32 mouse cellular contexts compared by ENCODE assay signal in genomic region chr13:57858491-57858890, GRCm38 (mm10). TPM values are rescaled to one million over a fixed set of nuclear protein-coding genes. Genes with fewer than 3 reads are reported as not detected.
DNase-seq lines count a peak whose midpoint lies in the region; ATAC-seq and TF ChIP-seq lines count a peak whose summit lies in the region.
"Had no signal": no experiment of that assay in that cellular context is flagged by ENCODE, and none has a peak within 500 bp of the region (broad histone marks: within the 10 kb centered on the region; RNA-seq: fewer than 3 reads in every experiment).

No protein-coding gene starts in this region.

- no peaks in the 10 kb centered on the region for H3K27me3 ChIP-seq in midbrain, embryonic 11.5 days (ENCODE audit: control insufficient read depth, insufficient read depth, low read length)
- no peaks in the 10 kb centered on the region for H3K27me3 ChIP-seq in midbrain, postnatal 0 days (ENCODE audit: insufficient read depth, low read length)
- H3K27me3 ChIP-seq in embryonic facial prominence, embryonic 14.5 days (replicated peaks; ENCODE audit: control insufficient read depth, insufficient read depth, low read length), result no peaks in the 10 kb centered on the region
- no peaks in the 10 kb centered on the region for H3K27me3 ChIP-seq in forebrain, embryonic 16.5 days (replicated peaks; ENCODE audit: control insufficient read depth, insufficient read depth, low read length)
- H3K27me3 ChIP-seq: CH12.LX; forebrain, embryonic 13.5 days; lung, embryonic 15.5 days; midbrain, embryonic 12.5 days had no signal

- H3K36me3 ChIP-seq in midbrain, embryonic 11.5 days (ENCODE audit: control insufficient read depth, insufficient read depth, low read length), result no peaks in the 10 kb centered on the region
- H3K36me3 ChIP-seq in midbrain, postnatal 0 days (ENCODE audit: insufficient read depth, low read length), result no peaks in the 10 kb centered on the region
- no peaks in the 10 kb centered on the region for H3K36me3 ChIP-seq in embryonic facial prominence, embryonic 14.5 days (ENCODE audit: control insufficient read depth, insufficient read depth, low read length)
- no peaks in the 10 kb centered on the region for H3K36me3 ChIP-seq in forebrain, embryonic 16.5 days (ENCODE audit: control insufficient read depth, insufficient read depth)
- H3K36me3 ChIP-seq: embryonic facial prominence, embryonic 13.5 days; G1E; heart, embryonic 13.5 days; limb, embryonic 13.5 days; lung, embryonic 15.5 days; midbrain, embryonic 12.5 days had no signal

- no peak for ATAC-seq in midbrain, embryonic 11.5 days (ENCODE audit: low FRiP score)
- no peak for ATAC-seq in midbrain, postnatal 0 days (ENCODE audit: low FRiP score)
- peak; percentile 45; the same call in 1 of the 2 replicates for ATAC-seq in embryonic facial prominence, embryonic 14.5 days (ENCODE audit: low read depth)
- ATAC-seq in forebrain, embryonic 16.5 days, result no peak
- ATAC-seq: forebrain, embryonic 13.5 days; inflammation-experienced regulatory T-cells, adult 6 months; Patski had no signal

- no peak overlapping the region for H3K4me2 ChIP-seq in midbrain, embryonic 11.5 days
- H3K4me2 ChIP-seq in midbrain, postnatal 0 days (ENCODE audit: low read depth, low read length, poor library complexity, severe bottlenecking), result no peak overlapping the region
- no peak overlapping the region for H3K4me2 ChIP-seq in embryonic facial prominence, embryonic 14.5 days (ENCODE audit: low read depth, low read length)
- no peak overlapping the region for H3K4me2 ChIP-seq in forebrain, embryonic 16.5 days (ENCODE audit: low read length)
- H3K4me2 ChIP-seq: embryonic facial prominence, embryonic 13.5 days; forebrain, embryonic 13.5 days; heart, embryonic 13.5 days; limb, embryonic 13.5 days; liver, embryonic 11.5 days; lung, embryonic 15.5 days; midbrain, embryonic 12.5 days had no signal

- H3K4me1 ChIP-seq in midbrain, embryonic 11.5 days (ENCODE audit: control insufficient read depth, insufficient read depth, low read length), result 0 out of 2 replicates have a peak, but pooled peaks cover 3% of the 10 kb centered on the region
- H3K4me1 ChIP-seq in midbrain, postnatal 0 days (ENCODE audit: insufficient read depth, low read length), result no peaks in the 10 kb centered on the region; the same call in 1 of the 2 replicates
- no peaks in the 10 kb centered on the region for H3K4me1 ChIP-seq in embryonic facial prominence, embryonic 14.5 days (ENCODE audit: control insufficient read depth, insufficient read depth, low read length)
- H3K4me1 ChIP-seq in forebrain, embryonic 16.5 days (replicated peaks; ENCODE audit: control insufficient read depth, insufficient read depth, low read length), result no peaks in the 10 kb centered on the region
- H3K4me1 ChIP-seq: forebrain, embryonic 13.5 days; heart, embryonic 13.5 days; lung, embryonic 15.5 days had no signal

- DNase-seq in embryo, embryonic 10 days (ENCODE audit: low spot score), result peak; percentile 20
- DNase-seq in embryo, embryonic 9.5 days (ENCODE audit: extremely low spot score), result no peak
- peak; percentile 83 for DNase-seq in midbrain, embryonic 11.5 days (ENCODE audit: low spot score, missing footprints)
- no peak for DNase-seq in midbrain, postnatal 0 days (ENCODE audit: low spot score)
- peak; percentile 19 for DNase-seq in embryo, embryonic 10.5 days (ENCODE audit: low spot score)
- peak; percentile 56 for DNase-seq in embryonic facial prominence, embryonic 14.5 days (ENCODE audit: low spot score)
- no peak for DNase-seq in MN1 (ENCODE audit: low spot score)
- DNase-seq: adrenal gland, postnatal 14 days; cerebellum, adult 11 months; cerebellum, adult 9-10 months; cerebellum, postnatal 36 days; heart, postnatal 10 days; kidney, adult 11 months; kidney, postnatal 25 days; right cerebral cortex, postnatal 4 days; thymus, adult 18-20 months had no signal

- no peak for TF ChIP-seq CTCF in midbrain, postnatal 0 days (IDR thresholded peaks at IDR 0.05)

- H3K9me3 ChIP-seq in midbrain, embryonic 11.5 days (ENCODE audit: control insufficient read depth, low read length), result no peaks in the 10 kb centered on the region
- H3K9me3 ChIP-seq in midbrain, postnatal 0 days (ENCODE audit: low read length), result no peaks in the 10 kb centered on the region
- H3K9me3 ChIP-seq in embryonic facial prominence, embryonic 14.5 days (ENCODE audit: control insufficient read depth, low read length), result no peaks in the 10 kb centered on the region
- no peaks in the 10 kb centered on the region for H3K9me3 ChIP-seq in forebrain, embryonic 16.5 days (ENCODE audit: control insufficient read depth, low read length)
- H3K9me3 ChIP-seq: embryonic facial prominence, embryonic 13.5 days; forebrain, embryonic 13.5 days; heart, embryonic 13.5 days; limb, embryonic 13.5 days; lung, embryonic 15.5 days; midbrain, embryonic 12.5 days had no signal

- no peak overlapping the region for H3K9ac ChIP-seq in midbrain, embryonic 11.5 days (ENCODE audit: low read length)
- H3K9ac ChIP-seq in midbrain, postnatal 0 days (replicated peaks; ENCODE audit: low read length, poor library complexity, severe bottlenecking), result no peak overlapping the region
- no peak overlapping the region for H3K9ac ChIP-seq in embryonic facial prominence, embryonic 14.5 days (ENCODE audit: low read depth, low read length)
- H3K9ac ChIP-seq in forebrain, embryonic 16.5 days (replicated peaks; ENCODE audit: low read depth, low read length), result no peak overlapping the region
- H3K9ac ChIP-seq: embryonic facial prominence, embryonic 13.5 days; forebrain, embryonic 13.5 days; heart, embryonic 13.5 days; limb, embryonic 13.5 days; lung, embryonic 15.5 days; midbrain, embryonic 12.5 days had no signal

- H3K27ac ChIP-seq in midbrain, embryonic 11.5 days (ENCODE audit: low read depth, low read length), result no peak overlapping the region
- H3K27ac ChIP-seq in midbrain, postnatal 0 days (ENCODE audit: low read depth, low read length), result no peak overlapping the region; the same call in 1 of the 2 replicates
- no peak overlapping the region for H3K27ac ChIP-seq in embryonic facial prominence, embryonic 14.5 days (replicated peaks; ENCODE audit: low read depth, low read length)
- no peak overlapping the region for H3K27ac ChIP-seq in forebrain, embryonic 16.5 days (ENCODE audit: low read length)
- H3K27ac ChIP-seq: embryonic facial prominence, embryonic 13.5 days; forebrain, embryonic 13.5 days; heart, embryonic 13.5 days; limb, embryonic 13.5 days; lung, embryonic 15.5 days; midbrain, embryonic 12.5 days; stomach, postnatal 0 days had no signal

- WGBS in midbrain, embryonic 11.5 days, result 15% methylated on average over 9 of the region's 9 CpGs
- WGBS in midbrain, postnatal 0 days, result 26% methylated on average over 9 of the region's 9 CpGs
- WGBS in embryonic facial prominence, embryonic 14.5 days, result 41% methylated on average over 9 of the region's 9 CpGs
- 33% methylated on average over 9 of the region's 9 CpGs for WGBS in forebrain, embryonic 16.5 days

- no peak overlapping the region for H3K4me3 ChIP-seq in midbrain, embryonic 11.5 days (ENCODE audit: low read depth, low read length)
- H3K4me3 ChIP-seq in midbrain, postnatal 0 days (ENCODE audit: low read depth, low read length), result no peak overlapping the region
- no peak overlapping the region for H3K4me3 ChIP-seq in embryonic facial prominence, embryonic 14.5 days (ENCODE audit: low read depth, low read length)
- no peak overlapping the region for H3K4me3 ChIP-seq in forebrain, embryonic 16.5 days (replicated peaks; ENCODE audit: low read length)
- H3K4me3 ChIP-seq: embryonic facial prominence, embryonic 13.5 days; forebrain, embryonic 13.5 days; heart, embryonic 13.5 days; limb, embryonic 13.5 days; lung, embryonic 15.5 days; midbrain, embryonic 12.5 days had no signal

RNA-seq across cellular contexts. Expression of gene Spock1, which starts 49.6 kb away (rescaled TPM):
- polyA plus RNA-seq in midbrain, embryonic 11.5 days (2014; fragmentation: Nextera tagmentation; extraction: Ambion mirVana), result 17.2 and 20.3 TPM in 2 replicates
- total RNA-seq in midbrain, postnatal 0 days (2014; rRNA removed), result 94.8 and 98.7 TPM in 2 replicates
- polyA plus RNA-seq in midbrain, postnatal 0 days (2015; fragmentation: Nextera tagmentation; extraction: Ambion mirVana), result 82.6 and 91.5 TPM in 2 replicates
- polyA plus RNA-seq in embryonic facial prominence, embryonic 14.5 days (2014; fragmentation: Nextera tagmentation; extraction: Ambion mirVana), result 11.8 and 12.5 TPM in 2 replicates
- 44.2 and 48.1 TPM in 2 replicates for polyA plus RNA-seq in forebrain, embryonic 16.5 days (2015; fragmentation: Nextera tagmentation; extraction: Ambion mirVana)
- total RNA-seq: CH12.LX; hematopoietic stem cell, adult 5-6 weeks; megakaryocyte progenitor cell, adult 5-6 weeks had no signal
- polyA plus RNA-seq: G1E; inflammation-experienced regulatory T-cells, adult 6 months; Patski; spleen, adult 2 months had no signal

Comparison
In these comparisons a context has a peak if more than half of its experiments do, and no peak if none do; other contexts are left out.
1. DNase-seq: peak in embryo, embryonic 10 days (single experiment), midbrain, embryonic 11.5 days (single experiment), embryo, embryonic 10.5 days (single experiment) and embryonic facial prominence, embryonic 14.5 days (single experiment); none in embryo, embryonic 9.5 days (single experiment), midbrain, postnatal 0 days (single experiment) and MN1 (single experiment).